Mouse (Mus musculus): Measurements from ENCODE around the gene Fbxl13. TPM values are rescaled to one million over a fixed set of nuclear protein-coding genes. Genes with fewer than 3 reads are reported as not detected.

Fbxl13 gene
- polyA plus RNA-seq, 1 experiment from 2014 or later = 0.15 TPM

DNA sequence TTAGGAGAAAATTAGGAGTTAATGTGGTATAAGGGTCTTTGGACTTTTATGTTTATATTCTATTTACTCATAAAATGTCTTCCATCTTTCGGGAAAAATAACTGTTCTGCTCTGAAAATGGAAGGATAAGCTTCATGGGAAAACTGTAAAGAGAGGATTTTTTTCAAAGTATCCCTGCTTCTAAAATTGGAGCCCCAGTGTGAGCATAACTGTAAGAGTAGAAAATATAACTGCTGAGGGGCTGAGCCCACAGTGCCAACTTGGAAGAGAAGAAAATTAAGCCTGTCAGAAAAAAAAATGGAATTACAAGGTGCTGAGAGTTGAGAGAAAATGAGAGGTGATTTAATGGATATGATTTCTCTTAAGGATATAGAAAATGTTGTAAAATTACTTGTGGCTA lies 90.7 kb downstream of the Fbxl13 start:
- no peak for DNase-seq (ENCODE audit: low spot score)
- Histone ChIP-seq H3K9me3 (ENCODE audit: control insufficient read depth, low read length) (no peaks in the 10 kb centered on the region), H3K36me3 (ENCODE audit: control insufficient read depth, insufficient read depth, low read length) (no peaks in the 10 kb centered on the region), H3K27ac (ENCODE audit: low read depth, low read length) (no peak overlapping the region), H3K4me2 (ENCODE audit: low read depth, low read length, severe bottlenecking) (no peak overlapping the region), H3K27me3 (ENCODE audit: control insufficient read depth, insufficient read depth, low read length) (no peaks in the 10 kb centered on the region), H3K9ac (ENCODE audit: low read length) (no peak overlapping the region), H3K4me3 (ENCODE audit: low read depth, low read length) (no peak overlapping the region), H3K4me1 (replicated peaks; ENCODE audit: control insufficient read depth, insufficient read depth, low read length) (no peaks in the 10 kb centered on the region)
- no peak for ATAC-seq (replicated peaks; ENCODE audit: low FRiP score)
- 83% methylated on average over 1 of the region's 1 CpGs for WGBS

- H3K27me3 ChIP-seq (ENCODE audit: control insufficient read depth, insufficient read depth, low read length) = no peaks in the 10 kb centered on the region
- H3K36me3 ChIP-seq (ENCODE audit: control insufficient read depth, insufficient read depth, low read length) = no peaks in the 10 kb centered on the region
- H3K4me1 ChIP-seq (replicated peaks; ENCODE audit: control insufficient read depth, insufficient read depth, low read length) = no peaks in the 10 kb centered on the region
- no peaks in the 10 kb centered on the region for H3K9me3 ChIP-seq (ENCODE audit: control insufficient read depth, low read length)
- no peak overlapping the region for H3K4me2 ChIP-seq (ENCODE audit: low read depth, low read length, severe bottlenecking)
- no peak overlapping the region for H3K27ac ChIP-seq (ENCODE audit: low read depth, low read length)
- no peak overlapping the region for H3K4me3 ChIP-seq (ENCODE audit: low read depth, low read length)
- 78% methylated on average over 4 of the region's 4 CpGs for WGBS
- ATAC-seq (replicated peaks; ENCODE audit: low FRiP score) = no peak
- DNase-seq (ENCODE audit: low spot score) = no peak
- no peak overlapping the region for H3K9ac ChIP-seq (ENCODE audit: low read length)
Observed at GRCm38 (mm10) chr5:21553685-21554084, 91.7 kb downstream of the Fbxl13 start.

DNA sequence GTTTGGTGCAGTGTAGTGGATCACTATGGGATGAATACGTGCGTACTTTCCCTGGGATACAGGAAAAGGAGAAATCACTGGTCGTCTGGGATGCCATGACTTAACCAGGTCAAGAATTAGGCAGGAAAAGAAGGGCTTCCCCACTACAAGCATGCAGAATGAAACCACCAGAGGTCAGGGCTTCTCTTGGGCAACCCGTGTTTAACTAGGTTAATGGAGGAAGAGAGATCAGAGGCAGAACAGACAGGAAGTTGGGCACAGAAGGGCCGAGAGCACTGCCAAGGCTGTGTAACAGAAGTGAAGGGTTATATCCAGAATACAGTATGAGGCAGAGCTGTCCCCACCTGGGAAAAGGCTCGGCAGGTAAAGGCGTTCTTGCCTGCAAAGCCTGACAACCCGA lies 98.4 kb downstream of the Fbxl13 start:
- Histone ChIP-seq H3K4me3 (ENCODE audit: low read depth, low read length) (no peak overlapping the region), H3K27me3 (ENCODE audit: control insufficient read depth, insufficient read depth, low read length) (no peaks in the 10 kb centered on the region), H3K27ac (ENCODE audit: low read depth, low read length) (no peak overlapping the region), H3K4me1 (replicated peaks; ENCODE audit: control insufficient read depth, insufficient read depth, low read length) (no peaks in the 10 kb centered on the region), H3K36me3 (ENCODE audit: control insufficient read depth, insufficient read depth, low read length) (no peaks in the 10 kb centered on the region), H3K9ac (ENCODE audit: low read length) (no peak overlapping the region), H3K9me3 (ENCODE audit: control insufficient read depth, low read length) (no peaks in the 10 kb centered on the region), H3K4me2 (ENCODE audit: low read depth, low read length, severe bottlenecking) (no peak overlapping the region)
- ATAC-seq (replicated peaks; ENCODE audit: low FRiP score) (no peak), DNase-seq (ENCODE audit: low spot score) (no peak)
- 85% methylated on average over 8 of the region's 8 CpGs for WGBS

DNA sequence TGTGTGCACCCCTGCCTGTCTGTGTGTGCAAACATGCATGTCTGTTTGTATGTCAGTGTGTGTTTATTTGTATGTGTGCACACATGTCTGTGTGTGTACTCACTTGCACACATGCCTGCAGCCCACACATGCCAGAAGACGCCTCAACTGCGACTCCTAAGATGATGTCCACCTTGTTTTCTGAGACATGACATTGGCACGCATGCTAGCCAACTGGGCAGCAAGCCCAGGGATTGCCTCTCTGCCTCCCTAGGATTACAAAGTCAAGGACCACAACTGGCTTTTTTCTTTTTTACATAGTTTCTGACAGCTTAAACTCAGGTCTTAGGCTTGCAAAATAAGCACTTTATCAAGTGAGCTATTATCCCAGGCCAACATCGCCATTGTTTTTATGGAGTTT lies 99.6 kb downstream of the Fbxl13 start:
- H3K9ac ChIP-seq (ENCODE audit: low read length) = no peak overlapping the region
- H3K4me3 ChIP-seq (ENCODE audit: low read depth, low read length) = no peak overlapping the region
- ATAC-seq (replicated peaks; ENCODE audit: low FRiP score) (no peak), DNase-seq (ENCODE audit: low spot score) (no peak)
- H3K36me3 ChIP-seq (ENCODE audit: control insufficient read depth, insufficient read depth, low read length) = no peaks in the 10 kb centered on the region
- H3K4me2 ChIP-seq (ENCODE audit: low read depth, low read length, severe bottlenecking) = no peak overlapping the region
- H3K27me3 ChIP-seq (ENCODE audit: control insufficient read depth, insufficient read depth, low read length) = no peaks in the 10 kb centered on the region
- WGBS = 91% methylated on average over 4 of the region's 4 CpGs
- no peaks in the 10 kb centered on the region for H3K9me3 ChIP-seq (ENCODE audit: control insufficient read depth, low read length)
- no peak overlapping the region for H3K27ac ChIP-seq (ENCODE audit: low read depth, low read length)
- H3K4me1 ChIP-seq (replicated peaks; ENCODE audit: control insufficient read depth, insufficient read depth, low read length) = no peaks in the 10 kb centered on the region

DNA sequence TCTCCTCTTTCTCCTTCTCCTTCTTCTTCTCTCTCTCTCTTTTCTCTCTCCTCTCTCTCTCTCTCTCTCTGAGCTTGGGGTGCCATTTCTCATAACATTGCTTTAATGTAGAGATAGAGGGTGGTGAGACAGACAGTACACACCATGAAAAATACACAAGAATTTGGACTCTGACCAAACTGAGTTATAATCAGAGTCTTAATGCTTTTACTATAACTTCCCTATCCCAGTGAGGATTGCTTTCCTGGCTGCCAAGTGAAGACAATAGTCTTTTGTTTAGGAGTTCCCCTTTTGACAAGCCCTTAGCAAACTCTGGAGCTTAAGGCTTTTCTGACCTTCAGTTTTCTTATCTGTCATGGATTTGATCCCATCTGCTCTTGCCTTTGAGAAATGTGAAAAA lies 100.2 kb downstream of the Fbxl13 start:
- Histone ChIP-seq H3K36me3 (ENCODE audit: control insufficient read depth, insufficient read depth, low read length) (no peaks in the 10 kb centered on the region), H3K4me3 (ENCODE audit: low read depth, low read length) (no peak overlapping the region), H3K9me3 (ENCODE audit: control insufficient read depth, low read length) (no peaks in the 10 kb centered on the region), H3K27me3 (ENCODE audit: control insufficient read depth, insufficient read depth, low read length) (no peaks in the 10 kb centered on the region), H3K4me2 (ENCODE audit: low read depth, low read length, severe bottlenecking) (no peak overlapping the region), H3K9ac (ENCODE audit: low read length) (no peak overlapping the region), H3K27ac (ENCODE audit: low read depth, low read length) (no peak overlapping the region), H3K4me1 (replicated peaks; ENCODE audit: control insufficient read depth, insufficient read depth, low read length) (no peaks in the 10 kb centered on the region)
- DNase-seq (ENCODE audit: low spot score) (no peak), ATAC-seq (replicated peaks; ENCODE audit: low FRiP score) (no peak)

- Histone ChIP-seq H3K27ac (ENCODE audit: low read depth, low read length) (no peak overlapping the region), H3K9me3 (ENCODE audit: control insufficient read depth, low read length) (no peaks in the 10 kb centered on the region), H3K27me3 (ENCODE audit: control insufficient read depth, insufficient read depth, low read length) (no peaks in the 10 kb centered on the region), H3K36me3 (ENCODE audit: control insufficient read depth, insufficient read depth, low read length) (no peaks in the 10 kb centered on the region), H3K4me2 (ENCODE audit: low read depth, low read length, severe bottlenecking) (no peak overlapping the region), H3K4me3 (ENCODE audit: low read depth, low read length) (no peak overlapping the region), H3K4me1 (replicated peaks; ENCODE audit: control insufficient read depth, insufficient read depth, low read length) (no peaks in the 10 kb centered on the region), H3K9ac (ENCODE audit: low read length) (no peak overlapping the region)
- no peak for DNase-seq (ENCODE audit: low spot score)
- ATAC-seq (replicated peaks; ENCODE audit: low FRiP score) = no peak
- 69% methylated on average over 3 of the region's 3 CpGs for WGBS
Observed at GRCm38 (mm10) chr5:21544821-21545220, 100.6 kb downstream of the Fbxl13 start.

GRCm38 (mm10) chr5:21543409-21544201 lies 101.8 kb downstream of the Fbxl13 start, which contains the start of gene Lrrc17:
Lrrc17 (plus strand) TSS chr5:21543559.
- H3K9me3 ChIP-seq (ENCODE audit: control insufficient read depth, low read length) = no peaks in the 10 kb centered on the region
- no peaks in the 10 kb centered on the region for H3K27me3 ChIP-seq (ENCODE audit: control insufficient read depth, insufficient read depth, low read length)
- H3K4me3 ChIP-seq (ENCODE audit: low read depth, low read length) = no peak within 1 kb of the TSS
- 0 out of 2 replicates have a peak within 1 kb of the TSS, but pooled peaks have one; percentile 15 for H3K4me2 ChIP-seq (ENCODE audit: low read depth, low read length, severe bottlenecking)
- H3K36me3 ChIP-seq (ENCODE audit: control insufficient read depth, insufficient read depth, low read length) = no peaks in the 10 kb centered on the region
- H3K27ac ChIP-seq (ENCODE audit: low read depth, low read length) = no peak within 1 kb of the TSS
- WGBS = 72% methylated on average over 17 of the region's 17 CpGs
- no peak for DNase-seq (ENCODE audit: low spot score)
- H3K9ac ChIP-seq (ENCODE audit: low read length) = no peak within 1 kb of the TSS
- H3K4me1 ChIP-seq (replicated peaks; ENCODE audit: control insufficient read depth, insufficient read depth, low read length) = no peaks in the 10 kb centered on the region
- no peak for ATAC-seq (replicated peaks; ENCODE audit: low FRiP score)

GRCm38 (mm10) chr5:21542226-21542625 lies 103.2 kb downstream of the Fbxl13 start:
- Histone ChIP-seq H3K4me2 (ENCODE audit: low read depth, low read length, severe bottlenecking) (no peak overlapping the region), H3K36me3 (ENCODE audit: control insufficient read depth, insufficient read depth, low read length) (no peaks in the 10 kb centered on the region), H3K4me3 (ENCODE audit: low read depth, low read length) (no peak overlapping the region), H3K4me1 (replicated peaks; ENCODE audit: control insufficient read depth, insufficient read depth, low read length) (no peaks in the 10 kb centered on the region), H3K27ac (ENCODE audit: low read depth, low read length) (no peak overlapping the region), H3K9me3 (ENCODE audit: control insufficient read depth, low read length) (no peaks in the 10 kb centered on the region), H3K27me3 (ENCODE audit: control insufficient read depth, insufficient read depth, low read length) (no peaks in the 10 kb centered on the region), H3K9ac (ENCODE audit: low read length) (no peak overlapping the region)
- ATAC-seq (replicated peaks; ENCODE audit: low FRiP score) (no peak), DNase-seq (ENCODE audit: low spot score) (no peak)
- WGBS = 84% methylated on average over 4 of the region's 4 CpGs

DNA sequence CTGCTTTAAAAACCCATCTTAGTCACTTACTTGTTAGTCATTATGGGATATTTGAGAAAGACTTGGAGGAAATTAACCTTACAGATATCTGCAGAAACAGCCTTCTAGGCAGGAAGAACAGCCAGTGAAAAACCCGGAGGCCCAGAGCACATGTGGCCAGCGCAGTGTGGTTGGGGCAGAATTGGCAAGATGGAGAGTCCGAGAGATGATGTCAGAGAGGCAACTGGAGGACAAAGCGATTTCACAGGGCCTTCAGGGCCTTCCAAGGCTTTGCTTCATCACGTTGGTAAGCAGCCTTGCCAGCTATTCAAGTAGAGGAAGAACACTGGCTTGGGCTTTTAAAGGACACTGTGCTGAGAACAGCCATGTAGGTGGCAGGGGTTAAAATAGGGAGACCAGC lies 112.5 kb downstream of the Fbxl13 start:
- H3K4me3 ChIP-seq (ENCODE audit: low read depth, low read length) = no peak overlapping the region
- 88% methylated on average over 5 of the region's 5 CpGs for WGBS
- H3K9ac ChIP-seq (ENCODE audit: low read length) = no peak overlapping the region
- H3K9me3 ChIP-seq (ENCODE audit: control insufficient read depth, low read length) = no peaks in the 10 kb centered on the region; the same call in 1 of the 2 replicates
- H3K27ac ChIP-seq (ENCODE audit: low read depth, low read length) = no peak overlapping the region
- H3K4me2 ChIP-seq (ENCODE audit: low read depth, low read length, severe bottlenecking) = no peak overlapping the region
- H3K27me3 ChIP-seq (ENCODE audit: control insufficient read depth, insufficient read depth, low read length) = no peaks in the 10 kb centered on the region
- ATAC-seq (replicated peaks; ENCODE audit: low FRiP score) (no peak), DNase-seq (ENCODE audit: low spot score) (no peak)
- no peaks in the 10 kb centered on the region for H3K4me1 ChIP-seq (replicated peaks; ENCODE audit: control insufficient read depth, insufficient read depth, low read length)
- no peaks in the 10 kb centered on the region for H3K36me3 ChIP-seq (ENCODE audit: control insufficient read depth, insufficient read depth, low read length)
